Mouse (Mus musculus) embryonic facial prominence, embryonic 15.5 days (tissue): ENCODE measurements around the gene Tbx6. TPM values are rescaled to one million over a fixed set of nuclear protein-coding genes. Genes with fewer than 3 reads are reported as not detected.

Source experiments
- ATAC-seq: fragments of 200-750 bp; cut with Nextera tagmentation; 2 replicates; pipeline ENCODE4 v1.8.0; 2017; ENCODE audit warnings: low read depth, moderate TSS enrichment; ENCODE audit not compliant: insufficient number of reproducible peaks, low FRiP score, low TSS enrichment
- H3K27ac ChIP-seq: fragments of 300-500 bp; sonication (generic); replicated peaks from 2 replicates; pipeline ENCODE4 v1.5.1; 2015; ENCODE audit warnings: mild to moderate bottlenecking, inconsistent platforms
- H3K27me3 ChIP-seq: fragments of 300-500 bp; sonication (generic); 2 replicates; pipeline ENCODE4 v1.6.1; 2015; ENCODE audit warnings: inconsistent platforms
- H3K36me3 ChIP-seq: fragments of 300-500 bp; sonication (generic); 2 replicates; pipeline ENCODE4 v1.6.1; 2015; ENCODE audit warnings: mild to moderate bottlenecking, inconsistent platforms
- H3K4me1 ChIP-seq: fragments of 300-500 bp; sonication (generic); 2 replicates; pipeline ENCODE4 v1.6.1; 2015; ENCODE audit warnings: inconsistent platforms
- H3K4me2 ChIP-seq: fragments of 300-500 bp; sonication (generic); replicated peaks from 2 replicates; pipeline ENCODE4 v1.6.1; 2015; ENCODE audit warnings: mild to moderate bottlenecking, inconsistent platforms
- H3K4me3 ChIP-seq: fragments of 300-500 bp; sonication (generic); replicated peaks from 2 replicates; pipeline ENCODE4 v1.5.1; 2015; ENCODE audit warnings: mild to moderate bottlenecking, inconsistent platforms
- H3K9ac ChIP-seq: fragments of 300-500 bp; sonication (generic); 2 replicates; pipeline ENCODE4 v1.6.1; 2015; ENCODE audit warnings: inconsistent platforms
- H3K9me3 ChIP-seq: fragments of 300-500 bp; sonication (generic); replicated peaks from 2 replicates; pipeline ENCODE4 v1.6.1; 2016; ENCODE audit warnings: inconsistent platforms
- WGBS: fragments of 180-500 bp; shearing (Covaris S2); methylation state at CpG from one replicate; pipeline ENCODE4 v1.1.7; 2015; 5-methylcytosine and 5-hydroxymethylcytosine counted together
- polyA plus RNA-seq: library from polyadenylated mRNA; unstranded; fragments of >200 nt; fragmentation: Nextera tagmentation; extraction: Ambion mirVana; gene quantifications from 2 replicates; pipeline ENCODE4 v1.2.1, GENCODE M21; 2015

The Tbx6 gene
- polyA plus RNA-seq, 1 experiment from 2014 or later = 0.81 TPM

DNA sequence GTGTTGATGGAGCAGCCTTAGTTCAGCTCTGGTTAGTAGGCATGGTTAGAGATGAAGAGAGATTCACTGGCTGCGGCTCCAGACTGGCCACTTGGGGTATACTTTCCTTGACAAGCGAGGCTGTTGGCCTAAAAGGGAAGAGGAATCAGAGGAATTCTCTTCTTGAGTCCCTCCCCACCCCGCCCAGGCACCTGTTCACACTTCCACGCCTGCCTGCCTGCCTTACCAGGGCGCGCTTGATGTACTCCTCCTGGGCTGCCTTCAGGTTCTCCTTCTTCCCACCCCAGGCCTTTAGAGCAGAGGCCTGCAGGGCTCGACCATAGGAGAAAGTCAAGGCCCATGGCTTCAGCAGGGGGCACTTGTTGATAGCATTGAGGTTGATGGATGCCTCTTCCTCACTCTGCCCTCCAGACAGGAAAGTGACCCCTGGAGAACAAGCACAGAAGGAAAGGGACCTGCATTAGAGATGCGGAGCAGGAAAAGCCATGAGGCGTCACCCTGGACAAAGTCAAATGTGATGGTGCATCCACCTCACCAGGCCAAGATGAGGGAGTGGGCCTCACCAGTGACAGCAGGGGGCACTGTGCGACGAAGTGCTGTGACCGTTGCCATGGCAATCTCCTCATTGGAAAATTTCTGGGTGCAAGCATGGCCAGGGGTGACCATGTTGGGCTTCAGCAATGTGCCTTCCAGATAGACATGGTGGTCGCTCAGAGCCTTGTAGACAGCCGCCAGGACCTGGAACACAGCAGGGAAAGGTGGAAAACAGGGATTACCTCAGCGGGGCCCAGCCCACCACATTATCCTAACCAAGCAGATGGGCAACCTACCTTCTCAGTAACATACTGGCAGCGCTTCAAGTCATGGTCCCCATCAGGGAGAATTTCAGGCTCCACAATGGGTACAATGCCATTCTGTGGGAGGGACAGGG is 14.4 kb downstream of the Tbx6 start:
- Histone ChIP-seq H3K9ac (no peak overlapping the region), H3K4me2 (no peak overlapping the region), H3K27me3 (no peaks in the 10 kb centered on the region), H3K9me3 (no peaks in the 10 kb centered on the region), H3K36me3 (peaks cover 41% of the 10 kb centered on the region), H3K4me1 (peaks cover 54% of the 10 kb centered on the region), H3K27ac (no peak overlapping the region), H3K4me3 (no peak overlapping the region)
- ATAC-seq = no peak
- WGBS = 83% methylated on average over 16 of the region's 16 CpGs

GRCm38 (mm10) chr7:126796350-126796932 is 15.2 kb downstream of the Tbx6 start:
- Histone ChIP-seq H3K4me1 (peaks cover 53% of the 10 kb centered on the region), H3K9ac (no peak overlapping the region), H3K36me3 (peaks cover 41% of the 10 kb centered on the region), H3K27ac (no peak overlapping the region), H3K4me3 (peak overlapping the region; percentile 87; the same call in 1 of the 2 replicates), H3K27me3 (no peaks in the 10 kb centered on the region), H3K4me2 (peak overlapping the region; percentile 79), H3K9me3 (no peaks in the 10 kb centered on the region)
- WGBS = 68% methylated on average over 8 of the region's 8 CpGs
- no peak for ATAC-seq

- Histone ChIP-seq H3K27ac (peak within 1 kb of the TSS; percentile 94), H3K9ac (peak within 1 kb of the TSS; percentile 90), H3K4me3 (peak within 1 kb of the TSS; percentile 87), H3K9me3 (no peaks in the 10 kb centered on the region), H3K4me2 (peak within 1 kb of the TSS; percentile 79), H3K27me3 (no peaks in the 10 kb centered on the region), H3K36me3 (peaks cover 41% of the 10 kb centered on the region), H3K4me1 (peaks cover 52% of the 10 kb centered on the region)
- no peak for ATAC-seq
- WGBS = 17% methylated on average over 21 of the region's 21 CpGs
Observed at GRCm38 (mm10) chr7:126797411-126798126, 16.3 kb downstream of the Tbx6 start, which contains the start of gene Fam57b. Gene Fam57b (plus strand): TSS chr7:126797668.

GRCm38 (mm10) chr7:126798127-126799049 is 17.1 kb downstream of the Tbx6 start:
- under 1% methylated on average over 40 of the region's 40 CpGs for WGBS
- peak overlapping the region; percentile 90 for H3K9ac ChIP-seq

GRCm38 (mm10) chr7:126799050-126799467 is 17.8 kb downstream of the Tbx6 start:
- H3K36me3 ChIP-seq = peaks cover 35% of the 10 kb centered on the region
- peak; percentile 96 for ATAC-seq
- peak overlapping the region; percentile 87 for H3K4me3 ChIP-seq
- H3K27ac ChIP-seq = peak overlapping the region; percentile 99
- no peaks in the 10 kb centered on the region for H3K9me3 ChIP-seq
- peak overlapping the region; percentile 90 for H3K9ac ChIP-seq
- under 1% methylated on average over 29 of the region's 36 CpGs for WGBS
- H3K4me2 ChIP-seq = peak overlapping the region; percentile 82
- peaks cover 38% of the 10 kb centered on the region for H3K4me1 ChIP-seq
- no peaks in the 10 kb centered on the region for H3K27me3 ChIP-seq

More at GRCm38 (mm10) chr7:126798127-126799049, 17.1 kb downstream of the Tbx6 start:
- H3K36me3 ChIP-seq = peaks cover 41% of the 10 kb centered on the region
- no peak for ATAC-seq
- peak overlapping the region; percentile 94 for H3K27ac ChIP-seq
- H3K4me1 ChIP-seq = peaks cover 44% of the 10 kb centered on the region
- no peaks in the 10 kb centered on the region for H3K9me3 ChIP-seq
- no peaks in the 10 kb centered on the region for H3K27me3 ChIP-seq
- peak overlapping the region; percentile 87 for H3K4me3 ChIP-seq
- peak overlapping the region; percentile 79 for H3K4me2 ChIP-seq

DNA sequence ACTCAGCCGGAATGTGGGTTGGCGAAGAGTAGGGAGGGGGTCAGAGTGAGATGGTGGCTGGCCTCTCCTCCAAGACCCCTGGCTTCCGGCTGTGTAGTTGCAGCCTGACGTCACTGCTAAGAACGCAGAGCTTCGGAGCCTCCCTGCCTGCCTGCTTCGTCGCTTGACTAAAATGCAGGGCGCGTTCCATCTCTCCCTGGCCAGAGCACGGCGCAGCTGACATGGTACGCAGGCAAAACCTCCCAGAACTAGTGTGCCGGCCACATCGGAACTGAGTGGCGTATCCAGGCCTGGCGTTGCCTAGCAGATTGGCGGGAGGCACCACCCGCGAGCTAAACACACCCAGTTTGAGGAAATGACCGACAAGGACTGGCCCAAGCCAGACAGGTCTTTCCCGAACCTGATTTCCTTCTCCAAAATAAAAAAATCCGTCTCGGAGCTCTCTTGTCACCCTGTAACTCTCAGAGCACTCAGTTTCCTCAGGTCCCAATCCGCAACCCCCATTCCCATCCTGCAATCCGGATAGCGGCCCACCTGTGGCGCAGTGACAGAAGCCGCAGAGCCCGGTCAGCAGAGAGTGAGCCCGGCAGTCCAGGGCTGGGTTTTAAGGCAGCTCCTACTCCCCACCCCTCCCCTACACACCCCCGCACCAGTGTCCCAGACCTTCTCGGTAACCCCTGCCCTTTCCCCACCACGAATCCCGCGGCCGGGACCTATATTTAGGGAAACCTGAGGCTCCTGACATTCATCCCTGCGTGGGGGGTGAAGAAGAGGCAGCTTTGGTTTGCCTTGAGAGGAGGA is 18.4 kb downstream of the Tbx6 start:
- Histone ChIP-seq H3K4me3 (peak overlapping the region; percentile 87), H3K4me1 (peaks cover 38% of the 10 kb centered on the region), H3K27me3 (no peaks in the 10 kb centered on the region), H3K27ac (peak overlapping the region; percentile 99), H3K36me3 (peaks cover 29% of the 10 kb centered on the region), H3K9ac (peak overlapping the region; percentile 76), H3K9me3 (no peaks in the 10 kb centered on the region), H3K4me2 (peak overlapping the region; percentile 82)
- under 1% methylated on average over 37 of the region's 38 CpGs for WGBS
- peak; percentile 89 for ATAC-seq

- H3K36me3 ChIP-seq = peaks cover 21% of the 10 kb centered on the region
- H3K4me1 ChIP-seq = peaks cover 38% of the 10 kb centered on the region
- H3K4me2 ChIP-seq = peak overlapping the region; percentile 82
- peak overlapping the region; percentile 76 for H3K9ac ChIP-seq
- WGBS = 50% methylated on average over 5 of the region's 5 CpGs
- no peak for ATAC-seq
- no peaks in the 10 kb centered on the region for H3K9me3 ChIP-seq
- H3K4me3 ChIP-seq = peak overlapping the region; percentile 87
- no peaks in the 10 kb centered on the region for H3K27me3 ChIP-seq
- peak overlapping the region; percentile 99 for H3K27ac ChIP-seq
Observed at GRCm38 (mm10) chr7:126800269-126801056, 19.2 kb downstream of the Tbx6 start.

DNA sequence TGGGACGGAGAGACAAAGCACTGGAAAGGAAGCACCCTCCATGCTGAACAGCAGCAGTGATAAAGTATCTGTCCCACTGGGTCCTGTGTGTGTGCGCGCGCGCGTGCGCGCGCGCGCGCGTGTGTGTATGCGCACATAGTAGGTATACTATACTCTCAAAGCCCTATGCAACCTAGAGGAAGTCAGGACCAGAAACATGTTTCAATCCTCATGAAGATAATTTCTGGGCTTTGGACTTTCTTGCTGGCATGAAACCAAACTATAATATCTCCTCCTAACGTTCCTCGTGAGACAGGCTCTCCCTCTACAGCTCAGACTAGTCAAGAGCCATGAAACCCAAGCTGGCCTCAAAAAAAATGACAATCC is 19.8 kb downstream of the Tbx6 start:
- 90% methylated on average over 16 of the region's 16 CpGs for WGBS
- Histone ChIP-seq H3K9me3 (no peaks in the 10 kb centered on the region), H3K4me2 (no peak overlapping the region), H3K36me3 (peaks cover 15% of the 10 kb centered on the region), H3K9ac (no peak overlapping the region), H3K4me3 (no peak overlapping the region), H3K27me3 (no peaks in the 10 kb centered on the region), H3K27ac (peak overlapping the region; percentile 99; the same call in 1 of the 2 replicates), H3K4me1 (peaks cover 38% of the 10 kb centered on the region)
- no peak for ATAC-seq

DNA sequence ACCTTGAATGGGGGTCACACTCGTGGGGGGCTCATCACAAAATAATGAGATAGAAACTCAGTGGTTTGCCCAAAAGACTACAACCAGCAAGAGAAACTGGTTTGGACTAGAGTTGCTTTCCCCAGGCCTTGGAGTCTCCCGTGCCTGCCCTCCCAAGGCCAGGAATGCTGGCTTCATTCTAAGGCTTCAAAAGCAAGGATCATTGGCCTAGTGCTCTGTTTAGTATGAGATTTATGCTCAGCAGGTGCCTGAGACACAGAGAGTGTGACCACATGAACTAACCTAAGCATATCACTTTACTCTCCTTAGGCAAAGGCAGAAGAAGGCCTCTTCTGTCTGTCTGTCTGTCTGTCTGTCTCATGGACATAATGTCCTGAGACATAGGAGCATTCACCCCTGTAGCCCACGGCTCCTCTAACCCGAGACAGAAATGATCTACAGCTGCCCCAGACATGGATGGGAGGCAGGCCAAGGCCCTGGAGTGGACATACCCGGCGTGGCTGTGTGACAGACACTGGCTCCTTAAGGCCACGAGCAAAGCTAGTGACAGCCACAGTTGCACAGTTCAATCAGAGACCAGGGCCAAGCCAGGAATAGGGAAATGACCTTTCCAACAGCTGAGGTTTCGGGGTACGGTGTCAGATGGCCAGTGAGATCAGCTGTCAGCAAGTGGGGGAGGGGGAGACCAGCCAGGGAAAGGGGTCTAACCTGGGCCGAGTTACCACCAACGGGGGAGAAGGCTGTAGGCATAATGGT is 21.0 kb downstream of the Tbx6 start:
- Histone ChIP-seq H3K4me1 (peaks cover 29% of the 10 kb centered on the region), H3K9me3 (no peaks in the 10 kb centered on the region), H3K27ac (no peak overlapping the region), H3K4me2 (no peak overlapping the region), H3K27me3 (no peaks in the 10 kb centered on the region), H3K36me3 (peaks cover 3% of the 10 kb centered on the region; the same call in 1 of the 2 replicates), H3K4me3 (no peak overlapping the region), H3K9ac (no peak overlapping the region)
- ATAC-seq = no peak
- 76% methylated on average over 11 of the region's 11 CpGs for WGBS
